Mouse (Mus musculus) thymus, adult 2 months (tissue): ENCODE measurements at regions not wholly inside any gene's neighbourhood (a gene's known extent, or its start where the extent isn't known, plus 50 kb on each side); places are given as distances from the start of the nearest gene placed in this dataset.

Source experiments
- CTCF ChIP-seq: fragments of 200-500 bp; IDR thresholded peaks from 2 replicates; pipeline ENCODE4 v1.5.1; 2012; ENCODE audit warnings: mild to moderate bottlenecking, control low read depth, low read length, moderate library complexity, borderline replicate concordance; ENCODE audit not compliant: control insufficient read depth, poor library complexity, insufficient read depth; ENCODE audit errors: extremely low read depth
- POLR2A ChIP-seq: fragments of 200-500 bp; IDR thresholded peaks from 2 replicates; pipeline ENCODE4 v1.6.1; 2012; ENCODE audit warnings: mild to moderate bottlenecking, low read length, control low read depth, moderate library complexity; ENCODE audit not compliant: control insufficient read depth, poor library complexity, insufficient read depth; ENCODE audit errors: extremely low read depth

GRCm38 (mm10) chr12:12627597-12627996, 314.1 kb downstream of the Mycn start:
- TF ChIP-seq POLR2A (no peak), CTCF (no peak)
